15 mouse cellular contexts compared by ENCODE assay signal in the genomic region with DNA sequence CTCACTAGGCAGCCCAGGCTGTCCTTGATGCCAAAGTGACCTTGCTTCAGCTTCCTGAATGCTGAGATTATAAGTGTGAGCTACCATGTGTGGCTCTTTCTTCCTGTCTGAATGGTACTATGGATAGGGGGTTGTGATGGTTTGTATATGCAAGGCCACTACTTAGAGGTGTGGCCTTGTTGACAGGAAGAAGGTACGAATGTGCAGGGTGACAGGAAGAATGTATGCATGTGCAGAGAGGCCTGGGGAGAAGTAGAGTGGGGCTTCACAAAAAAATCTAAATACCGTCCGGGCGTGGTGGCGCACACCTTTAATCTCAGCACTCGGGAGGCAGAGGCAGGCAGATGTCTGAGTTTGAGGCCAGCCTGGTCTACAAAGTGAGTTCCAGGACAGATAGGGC. TPM values are rescaled to one million over a fixed set of nuclear protein-coding genes. Genes with fewer than 3 reads are reported as not detected.
"Had no signal": no experiment of that assay in that cellular context is flagged by ENCODE, and none has a peak within 500 bp of the region (broad histone marks: within the 10 kb centered on the region; RNA-seq: fewer than 3 reads in every experiment).

No protein-coding gene starts in this region.

- DNase-seq: cerebellum, adult 9-11 months; cerebellum, postnatal 10 days; cerebellum, postnatal 14 days; cerebellum, postnatal 25 days; cerebellum, postnatal 36 days; embryo, embryonic 11 days; forebrain, postnatal 0 days; gastrocnemius, adult 2 months; gastrocnemius, postnatal 10 days; gastrocnemius, postnatal 14 days; gastrocnemius, postnatal 25 days; gastrocnemius, postnatal 36 days; heart, adult 2 months had no signal

RNA-seq across cellular contexts. Expression of gene Ltbp2, which starts 55.9 kb away (rescaled TPM):
- total RNA-seq: common myeloid progenitor, adult 5-6 weeks; granulocyte monocyte progenitor cell, adult 5-6 weeks had no signal
